Mouse (Mus musculus): Measurements from ENCODE around the gene Slc15a4.
A peak's percentile ranks its signal among the peaks of the same experiment; 100 is the strongest.

The Slc15a4 gene

GRCm38 (mm10) chr5:127620371-127620770 is 12.3 kb downstream of the Slc15a4 start:
- no peak for DNase-seq (ENCODE audit: low read depth)

- DNase-seq (ENCODE audit: low read depth): no peak
Measured at GRCm38 (mm10) chr5:127618834-127619233, 13.9 kb downstream of the Slc15a4 start.

- peak; percentile 96 for DNase-seq (ENCODE audit: low read depth)
Measured at GRCm38 (mm10) chr5:127616884-127617635, 15.6 kb downstream of the Slc15a4 start.

DNA sequence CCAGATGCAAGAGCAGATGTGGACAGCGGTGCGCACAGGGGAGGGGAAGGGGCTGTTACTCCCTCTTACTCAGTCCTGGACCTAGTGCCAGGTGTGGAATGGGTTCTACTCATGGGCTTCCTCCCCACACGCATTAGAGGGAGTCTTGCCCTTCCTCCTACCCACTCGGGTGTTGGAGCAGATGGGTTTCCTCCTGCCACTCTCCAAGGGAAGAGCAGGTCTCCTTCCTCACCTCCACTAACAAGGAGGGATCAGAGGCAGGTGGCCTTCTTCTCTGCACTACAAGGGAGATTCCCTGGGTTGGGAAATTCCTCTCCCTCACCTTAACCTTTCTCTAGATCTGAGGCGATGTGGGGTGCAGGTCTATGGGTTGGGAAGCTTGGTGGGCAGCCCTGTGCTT is 16.5 kb downstream of the Slc15a4 start:
- DNase-seq (ENCODE audit: low read depth): peak; percentile 45

- no peak for DNase-seq (ENCODE audit: low read depth)
Measured at GRCm38 (mm10) chr5:127615459-127615858, 17.2 kb downstream of the Slc15a4 start.

DNA sequence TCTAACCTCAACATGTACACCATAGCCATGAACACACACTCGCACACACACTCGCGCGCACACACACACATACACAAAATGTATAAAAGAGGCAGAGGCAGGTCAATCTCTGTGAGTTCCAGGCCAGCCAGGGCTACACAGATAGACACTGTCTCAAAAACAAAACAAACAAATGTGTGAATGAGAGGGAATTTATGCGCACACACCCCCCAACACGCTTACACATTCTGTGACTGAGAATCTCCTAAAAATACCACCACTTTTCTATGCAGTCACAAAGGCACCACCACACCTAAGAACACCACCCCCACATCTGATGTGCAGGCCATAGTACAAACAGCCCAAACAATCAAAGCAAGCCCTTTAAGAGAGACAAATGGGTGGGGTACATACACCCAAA is 20.3 kb downstream of the Slc15a4 start:
- DNase-seq (ENCODE audit: low read depth): no peak

DNA sequence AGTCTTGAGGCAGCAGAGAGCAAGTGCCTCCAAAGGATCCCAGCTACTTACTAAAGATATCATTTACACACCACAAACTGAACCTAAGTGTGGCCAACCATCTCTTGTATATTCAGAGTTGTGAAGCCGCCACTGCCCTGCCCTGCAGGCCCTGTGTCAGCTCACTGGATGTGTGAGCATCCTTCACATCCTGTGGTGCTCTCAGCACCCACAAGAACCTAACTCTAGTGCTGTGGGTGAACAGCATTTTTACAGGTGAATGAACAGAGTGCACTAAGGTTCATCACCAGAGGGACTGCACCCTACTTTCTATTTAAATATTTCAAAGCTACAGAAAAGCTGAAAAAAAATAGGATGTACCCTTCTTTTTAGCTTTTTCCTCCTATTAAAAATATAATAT is 20.8 kb downstream of the Slc15a4 start:
- no peak for DNase-seq (ENCODE audit: low read depth)

DNA sequence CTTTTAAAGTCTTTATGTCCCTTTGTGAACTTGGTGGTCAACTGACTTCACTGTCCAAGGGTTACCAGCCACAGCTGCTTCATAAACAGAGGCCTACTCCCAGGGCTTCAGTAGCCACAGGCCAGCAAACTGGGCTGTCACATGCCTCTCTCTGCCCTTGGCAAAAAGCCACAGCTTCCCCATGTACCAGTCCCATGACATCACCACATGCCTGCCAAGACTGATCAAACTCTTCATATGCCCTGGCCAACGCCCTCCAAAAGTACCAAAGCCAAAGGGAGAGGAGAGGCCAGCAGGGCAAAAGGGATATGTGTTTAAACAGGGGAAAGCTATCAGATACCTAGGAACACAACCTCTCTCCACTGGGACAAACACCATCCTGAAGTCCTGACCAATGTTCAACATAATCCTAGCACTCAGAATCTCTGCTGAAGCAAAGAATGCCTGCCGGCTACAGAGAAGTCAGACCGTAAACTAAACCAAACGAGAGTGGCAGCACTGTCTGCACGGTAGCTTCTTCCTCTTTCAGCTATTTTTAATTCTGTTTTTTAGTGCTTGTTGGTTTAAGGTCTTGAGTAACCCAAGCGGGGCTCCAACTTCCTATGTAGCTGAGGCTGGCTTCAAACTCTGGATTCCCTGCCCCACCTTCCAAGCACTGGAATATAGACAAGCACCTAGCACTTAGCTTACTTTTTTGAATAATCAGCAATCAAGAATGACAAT is 21.7 kb downstream of the Slc15a4 start:
- DNase-seq (ENCODE audit: low read depth): no peak

DNA sequence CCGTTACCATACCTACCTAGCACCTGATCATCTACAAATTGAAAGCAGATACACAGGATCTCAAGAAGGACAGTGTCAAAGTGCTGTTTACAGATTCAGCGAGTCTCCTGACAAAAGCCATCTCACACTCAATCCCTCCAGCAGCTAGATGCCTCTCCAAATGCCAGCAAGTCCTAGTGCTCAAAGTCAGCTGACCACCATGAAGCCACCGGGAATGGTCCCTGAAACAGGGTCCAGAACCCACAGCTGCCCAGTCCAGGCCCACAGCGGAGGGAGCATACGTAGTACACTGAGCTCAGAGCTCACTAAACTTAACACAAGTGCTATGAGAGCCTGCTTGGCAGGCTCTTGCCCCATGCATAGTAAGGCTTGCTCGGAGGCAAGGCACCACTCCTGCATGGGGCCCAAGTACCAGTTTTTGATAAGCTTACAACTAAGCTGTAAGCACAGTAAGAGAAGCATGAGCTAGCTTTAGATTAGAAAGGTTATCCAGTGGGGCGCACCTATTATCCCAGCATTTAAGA is 23.4 kb downstream of the Slc15a4 start:
- no peak for DNase-seq (ENCODE audit: low read depth)

GRCm38 (mm10) chr5:127607507-127607906 is 25.2 kb downstream of the Slc15a4 start:
- no peak for DNase-seq (ENCODE audit: low read depth)

- no peak for DNase-seq (ENCODE audit: low read depth)
Measured at GRCm38 (mm10) chr5:127602996-127603395, 29.7 kb downstream of the Slc15a4 start.

DNA sequence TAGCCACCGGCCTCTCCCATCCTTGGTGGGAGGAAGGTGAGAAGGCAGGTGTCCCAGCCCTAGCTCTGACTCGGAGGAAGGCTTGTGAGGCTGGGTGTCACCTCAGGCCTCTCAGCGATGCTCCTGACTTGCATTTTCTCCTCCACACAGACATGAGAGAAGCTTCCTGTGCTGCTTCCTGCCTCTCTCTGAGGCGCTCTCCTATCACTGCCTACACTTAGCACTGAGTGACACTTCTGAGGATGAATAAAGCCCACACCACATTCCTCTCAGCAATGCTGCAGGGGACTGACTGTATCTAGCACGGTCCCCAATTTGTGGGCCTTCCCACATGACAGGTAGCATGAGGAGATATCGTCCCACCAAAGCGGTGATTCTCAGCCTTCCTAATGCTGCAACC is 35.8 kb downstream of the Slc15a4 start:
- no peak for DNase-seq (ENCODE audit: low read depth)

GRCm38 (mm10) chr5:127595676-127596075 is 37.0 kb downstream of the Slc15a4 start:
- no peak for DNase-seq (ENCODE audit: low read depth)

DNA sequence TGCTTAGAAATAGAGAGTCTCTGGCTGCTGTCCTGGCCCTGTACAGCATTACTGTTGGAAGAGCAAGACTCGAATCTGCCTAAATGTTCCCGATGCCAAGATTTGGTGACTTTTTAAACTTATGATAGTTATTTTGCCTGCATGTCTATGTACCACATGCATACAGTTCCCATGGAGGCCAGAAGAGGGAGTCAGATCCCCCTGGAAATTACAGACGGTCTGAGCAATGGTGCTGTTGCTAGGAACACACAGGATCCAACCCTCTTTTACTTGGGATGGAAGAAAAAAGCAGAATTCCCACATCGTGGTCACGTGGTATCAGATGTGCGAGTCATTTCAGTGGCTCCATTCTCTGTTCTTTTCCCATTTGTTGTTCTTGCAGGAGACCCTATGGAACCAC is 39.8 kb downstream of the Slc15a4 start:
- DNase-seq (ENCODE audit: low read depth): no peak

- DNase-seq (ENCODE audit: low read depth): no peak
Measured at GRCm38 (mm10) chr5:127592406-127592805, 40.3 kb downstream of the Slc15a4 start.

- DNase-seq (ENCODE audit: low read depth): peak; percentile 20
Measured at GRCm38 (mm10) chr5:127587854-127588253, 44.8 kb downstream of the Slc15a4 start.

DNA sequence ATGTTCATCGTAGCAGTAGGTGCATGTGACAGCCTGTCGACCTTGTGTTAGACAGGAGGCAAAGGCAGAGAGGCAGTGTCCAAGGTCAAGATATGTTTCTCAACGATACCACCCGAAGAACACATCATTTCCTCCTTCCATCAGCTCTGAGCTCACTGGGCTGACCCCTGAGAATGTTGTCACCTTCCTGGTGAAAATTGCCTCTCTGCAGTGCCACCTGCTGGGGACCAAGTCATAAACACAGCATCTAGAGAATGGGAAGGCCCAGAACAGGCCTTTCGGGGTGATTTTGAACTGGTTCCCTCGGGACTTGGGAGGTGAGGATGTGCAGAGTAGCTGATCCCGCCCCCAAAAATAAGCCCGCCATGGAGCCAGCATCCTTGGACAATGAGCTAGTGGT is 49.0 kb downstream of the Slc15a4 start:
- DNase-seq (ENCODE audit: low read depth): no peak

DNA sequence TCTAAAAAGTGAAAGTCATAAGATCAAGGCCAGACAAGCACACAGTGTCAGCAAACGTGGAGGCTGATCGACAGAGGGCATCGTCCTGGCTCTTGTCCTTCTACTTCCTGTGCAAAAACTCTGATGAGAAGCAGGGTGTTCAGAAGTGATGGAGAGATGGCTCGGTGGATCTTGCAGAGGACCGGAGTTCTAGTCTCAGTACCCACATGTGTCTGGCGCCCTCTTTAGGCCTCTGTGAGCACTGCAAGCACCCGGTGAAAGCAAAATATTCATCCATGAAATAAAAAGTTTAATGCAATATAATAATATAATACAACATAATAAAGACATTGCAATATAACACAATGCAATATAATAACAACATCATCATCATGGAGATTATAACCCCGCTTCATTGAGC is 55.3 kb downstream of the Slc15a4 start:
- DNase-seq (ENCODE audit: low read depth): peak; percentile 8

GRCm38 (mm10) chr5:127567165-127567741 is 65.4 kb downstream of the Slc15a4 start:
- DNase-seq (ENCODE audit: low read depth): no peak

DNA sequence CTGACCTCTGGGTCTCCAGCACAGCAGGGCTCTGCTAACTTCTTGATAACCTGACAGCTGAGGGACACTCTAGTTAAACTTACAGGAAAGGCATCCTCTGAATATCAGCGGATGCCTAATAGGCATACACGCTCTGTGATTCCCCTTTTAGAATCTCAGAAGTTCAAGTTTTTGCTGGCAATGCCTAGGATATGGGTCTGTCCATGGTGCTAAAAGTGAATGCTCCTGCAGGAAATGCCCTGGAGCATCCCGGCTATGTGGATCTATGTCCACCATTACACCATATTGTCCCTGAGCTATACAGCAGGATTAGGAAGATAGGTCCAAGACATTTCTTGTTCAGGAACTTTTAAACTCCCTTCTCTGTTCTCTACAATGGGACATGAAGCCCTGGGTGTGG is 71.6 kb downstream of the Slc15a4 start:
- DNase-seq (ENCODE audit: low read depth): no peak

- DNase-seq (ENCODE audit: low read depth): no peak
Measured at GRCm38 (mm10) chr5:127548136-127548535, 84.6 kb downstream of the Slc15a4 start.

DNA sequence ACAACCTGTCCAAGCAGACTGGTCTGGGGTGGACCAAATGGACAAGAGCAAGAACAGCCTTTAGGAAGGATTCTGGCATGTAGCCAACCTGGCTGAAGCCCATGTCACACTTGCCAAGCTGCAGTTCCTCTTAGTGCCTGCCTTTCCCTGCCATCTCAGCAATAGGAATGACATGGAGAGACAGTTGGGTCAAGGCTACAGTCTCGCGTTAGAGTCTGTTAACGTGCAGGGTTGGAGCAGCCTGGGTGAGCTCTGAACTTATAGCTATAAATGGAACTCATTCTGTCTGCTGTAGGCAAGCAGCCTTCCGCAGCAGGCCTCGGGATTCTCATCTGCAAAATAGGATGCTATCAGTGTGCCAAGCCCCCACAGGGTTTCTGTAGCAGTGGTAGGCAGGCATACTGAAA is 86.1 kb downstream of the Slc15a4 start:
- no peak for DNase-seq (ENCODE audit: low read depth)
